Mouse (Mus musculus): Measurements from ENCODE around the gene Rcc1.

The Rcc1 gene

DNA sequence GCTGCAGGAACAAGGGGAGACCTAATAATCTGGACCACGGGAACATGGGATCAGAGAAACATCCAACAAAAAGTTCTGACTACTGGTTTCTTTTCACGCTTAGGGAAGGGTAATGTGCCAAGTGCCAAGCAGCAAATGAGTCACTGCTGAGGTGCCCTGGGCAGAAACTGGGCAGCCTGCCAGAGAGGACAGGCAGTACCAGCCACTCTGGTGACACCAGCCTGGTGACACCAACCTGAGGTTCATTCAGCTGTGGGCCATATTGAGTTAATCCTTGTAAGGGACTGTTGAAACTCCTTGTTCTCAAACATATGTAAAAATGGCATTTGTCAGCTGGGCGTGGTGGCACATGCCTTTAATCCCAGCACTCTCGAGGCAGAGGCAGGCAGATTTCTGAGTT lies 1.2 kb upstream of the Rcc1 start:
- DNase-seq, result no peak

DNA sequence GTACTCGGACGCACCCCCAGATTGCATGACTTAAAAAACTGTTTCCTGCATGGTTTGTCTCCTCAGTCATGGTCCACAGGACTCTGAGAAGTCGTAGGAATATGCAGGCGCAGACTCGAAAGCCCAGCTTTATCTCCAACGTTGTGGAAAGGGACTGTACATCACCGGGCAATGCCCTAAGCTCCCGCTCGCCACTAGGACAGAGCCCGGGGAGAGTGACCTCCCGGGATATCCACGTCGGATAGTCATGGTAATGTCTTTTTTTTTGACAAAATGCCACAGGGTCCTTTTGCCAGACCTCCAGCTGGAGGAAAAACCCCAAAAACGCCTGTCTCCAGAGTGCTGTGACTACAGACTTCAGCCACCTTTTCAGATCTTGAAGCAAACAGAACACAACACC lies 666 bp downstream of the Rcc1 start:
- DNase-seq, result peak; percentile 15

DNA sequence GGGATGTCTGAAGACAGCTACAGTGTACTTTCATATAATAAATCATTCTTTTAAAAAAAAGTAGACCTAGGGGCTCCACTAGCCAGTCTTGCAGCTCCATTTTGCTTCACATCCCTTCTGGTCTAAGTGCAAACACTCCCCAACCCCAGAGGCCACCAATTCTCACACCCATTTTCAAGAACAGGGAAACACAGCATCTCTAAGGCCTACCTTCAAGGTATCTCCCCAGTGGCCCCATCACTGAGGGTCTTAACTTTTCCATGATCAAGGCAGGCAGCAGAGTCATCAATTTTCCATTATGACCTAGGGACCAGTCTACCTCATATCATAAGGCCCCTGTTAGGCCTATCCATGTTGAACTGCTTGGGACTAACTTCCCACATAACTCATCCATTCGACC lies 2.0 kb downstream of the Rcc1 start:
- no peak for DNase-seq

DNA sequence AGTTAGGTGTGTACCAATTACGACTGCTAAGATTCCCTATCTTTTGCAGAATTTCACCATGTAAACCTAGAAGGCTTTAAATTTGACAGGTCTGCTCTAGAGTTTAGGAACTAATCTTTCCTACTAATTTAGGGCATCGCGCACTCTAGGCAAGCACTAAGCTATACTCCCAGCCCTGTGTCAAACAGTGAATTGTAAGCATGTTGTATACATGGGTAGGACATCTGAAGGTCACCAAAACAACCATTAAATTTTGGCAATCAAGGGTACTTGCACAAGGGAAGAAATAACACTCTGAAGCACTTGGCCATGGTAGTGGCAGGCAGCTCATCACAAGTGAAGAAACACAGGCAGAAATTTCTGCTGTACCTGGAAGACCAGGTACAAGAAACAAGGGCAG lies 2.6 kb downstream of the Rcc1 start:
- DNase-seq, result no peak

DNA sequence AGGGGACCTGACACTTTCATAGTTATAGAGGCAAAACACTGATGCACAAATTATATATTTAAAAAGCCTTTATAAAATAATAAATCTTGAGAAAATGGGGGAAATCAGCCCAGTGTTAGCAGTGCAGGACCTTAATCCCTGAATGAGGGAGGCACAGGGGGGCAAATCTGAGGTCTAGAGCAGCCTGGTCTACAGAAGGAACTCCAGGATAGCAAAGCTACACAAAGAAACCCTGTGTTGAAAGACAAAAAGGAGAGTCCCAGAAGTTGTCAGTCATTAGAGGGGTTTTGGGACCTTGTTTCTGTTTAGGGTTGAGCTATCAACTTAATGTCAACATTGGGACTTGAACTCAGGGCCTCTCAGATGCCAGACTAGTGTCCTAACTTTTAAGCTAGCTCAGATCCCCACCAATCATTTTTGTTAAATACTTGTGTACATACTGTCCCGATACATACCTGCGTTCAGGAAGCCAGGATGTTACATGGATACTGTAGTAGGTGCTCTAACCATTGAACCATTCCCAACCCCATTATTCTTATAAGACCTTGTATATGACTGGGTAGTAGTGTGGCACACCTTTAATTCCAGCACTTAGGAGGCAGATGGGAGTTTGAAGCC lies 3.2 kb downstream of the Rcc1 start:
- no peak for DNase-seq

DNA sequence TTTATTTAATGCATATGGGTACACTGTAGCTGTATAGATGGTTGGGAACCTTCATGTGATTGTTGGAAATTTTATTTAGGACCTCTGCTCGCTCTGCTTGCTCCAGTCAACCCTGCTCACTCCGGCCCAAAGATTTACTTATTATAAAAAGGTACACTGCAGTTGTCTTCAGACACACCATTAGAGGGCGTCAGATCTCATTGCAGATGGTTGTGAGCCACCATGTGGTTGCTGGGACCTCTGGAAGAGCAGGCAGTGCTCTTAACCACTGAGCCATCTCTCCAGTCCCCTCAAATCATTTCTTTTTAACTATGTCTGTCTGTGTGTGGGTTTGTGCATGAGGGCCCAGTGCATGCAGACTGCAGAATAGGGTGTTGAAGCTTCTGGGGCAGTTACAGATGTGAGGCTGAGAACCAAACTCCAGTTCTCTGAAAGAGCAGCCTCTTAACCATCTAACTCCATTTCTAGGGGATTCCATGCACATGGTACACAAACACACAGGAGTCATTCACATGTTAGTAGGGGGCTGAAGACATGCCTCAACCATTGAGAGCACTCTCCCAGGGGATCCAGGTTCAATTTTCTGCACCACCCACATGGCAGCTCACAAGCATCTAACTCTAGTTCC lies 3.8 kb downstream of the Rcc1 start:
- no peak for DNase-seq

DNA sequence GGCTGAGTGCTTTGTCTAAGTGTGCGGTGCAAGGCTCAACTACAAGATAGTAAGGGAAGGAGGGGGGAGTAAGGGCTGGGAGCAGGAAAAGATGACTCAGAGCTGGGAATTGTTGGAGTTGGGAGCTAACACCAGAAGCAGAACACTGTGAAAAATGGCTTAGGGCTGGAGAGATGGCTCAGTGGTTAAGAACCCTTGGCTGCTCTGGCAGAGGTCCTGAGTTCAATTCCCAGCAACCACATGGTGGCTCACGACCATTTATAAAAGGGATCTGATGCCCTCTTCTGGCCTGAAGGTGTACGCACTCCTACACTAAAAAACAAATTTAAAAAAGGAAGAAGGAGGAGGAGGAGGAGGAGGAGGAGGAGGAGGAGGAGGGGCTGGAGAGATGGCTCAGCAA lies 6.7 kb downstream of the Rcc1 start:
- DNase-seq, result no peak

DNA sequence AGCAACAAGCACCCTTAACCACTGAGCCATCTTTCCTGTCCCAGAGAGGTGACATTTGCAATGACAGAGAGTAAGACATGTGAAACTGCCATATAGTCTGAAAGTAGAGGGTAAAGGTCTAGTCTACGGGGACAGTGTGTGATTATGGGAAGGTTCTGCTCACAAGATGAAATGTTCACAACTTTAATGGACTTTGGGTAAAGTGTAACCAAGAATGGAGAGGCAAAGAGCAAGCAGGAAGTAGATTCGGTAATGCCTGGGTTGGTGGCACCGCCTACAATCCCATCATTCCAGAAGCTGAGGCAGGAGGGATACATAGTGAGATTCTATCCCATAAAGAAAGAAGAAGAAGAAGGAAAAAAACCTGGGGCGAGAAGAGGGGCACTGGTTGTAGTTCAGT lies 7.1 kb downstream of the Rcc1 start:
- no peak for DNase-seq

DNA sequence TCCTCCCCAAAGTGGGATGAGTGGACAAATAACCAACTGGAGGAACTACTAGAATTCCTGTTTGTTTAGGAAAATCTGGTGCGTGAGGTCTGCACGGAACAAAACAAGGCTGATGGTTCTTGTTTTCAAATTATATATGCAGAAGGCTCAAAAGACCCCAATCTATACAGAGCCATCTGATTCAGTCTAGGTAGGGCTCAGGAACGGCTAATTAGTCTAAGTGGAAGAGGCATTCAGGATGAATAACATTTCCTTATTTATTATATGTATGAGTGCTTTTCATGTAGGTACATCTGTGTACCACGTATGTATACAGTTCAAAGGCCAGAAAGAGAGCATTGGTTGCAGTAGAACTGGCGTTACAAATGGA lies 7.6 kb downstream of the Rcc1 start:
- no peak for DNase-seq

DNA sequence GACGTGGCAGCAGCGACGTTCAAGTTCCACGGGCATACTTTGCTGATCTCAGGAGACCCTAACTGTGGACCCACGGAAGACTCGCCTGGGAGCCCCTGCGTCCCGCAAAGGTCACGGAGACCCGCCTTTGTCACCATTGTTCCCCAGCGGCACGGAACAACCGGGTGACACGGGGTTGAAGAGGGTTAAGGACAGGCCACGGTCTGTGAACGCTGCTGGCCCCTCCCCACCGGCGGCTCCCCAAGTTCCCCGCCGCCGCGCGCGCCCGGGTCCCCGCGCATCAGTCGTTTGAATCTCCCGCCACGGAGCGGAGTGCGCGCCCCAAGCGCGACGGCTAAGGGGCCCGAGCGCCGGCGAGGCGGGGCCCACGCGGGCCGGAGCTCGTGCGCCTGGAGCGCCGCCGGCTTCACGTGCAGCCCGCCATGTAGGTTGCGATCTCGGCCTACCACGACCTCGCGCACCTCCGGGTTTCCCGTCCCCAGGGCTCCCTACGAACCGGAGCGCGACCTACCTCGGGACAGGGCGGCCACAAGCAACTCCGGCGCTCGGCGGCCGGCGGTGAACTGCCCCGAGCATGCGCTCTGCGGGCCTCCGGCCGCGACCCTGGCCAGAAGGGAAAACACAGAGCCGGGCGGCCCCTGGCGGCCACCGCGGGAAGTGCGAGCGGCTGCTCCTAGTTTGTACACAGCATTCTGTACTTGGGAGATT lies 8.1 kb downstream of the Rcc1 start:
- DNase-seq, result peak; percentile 94

DNA sequence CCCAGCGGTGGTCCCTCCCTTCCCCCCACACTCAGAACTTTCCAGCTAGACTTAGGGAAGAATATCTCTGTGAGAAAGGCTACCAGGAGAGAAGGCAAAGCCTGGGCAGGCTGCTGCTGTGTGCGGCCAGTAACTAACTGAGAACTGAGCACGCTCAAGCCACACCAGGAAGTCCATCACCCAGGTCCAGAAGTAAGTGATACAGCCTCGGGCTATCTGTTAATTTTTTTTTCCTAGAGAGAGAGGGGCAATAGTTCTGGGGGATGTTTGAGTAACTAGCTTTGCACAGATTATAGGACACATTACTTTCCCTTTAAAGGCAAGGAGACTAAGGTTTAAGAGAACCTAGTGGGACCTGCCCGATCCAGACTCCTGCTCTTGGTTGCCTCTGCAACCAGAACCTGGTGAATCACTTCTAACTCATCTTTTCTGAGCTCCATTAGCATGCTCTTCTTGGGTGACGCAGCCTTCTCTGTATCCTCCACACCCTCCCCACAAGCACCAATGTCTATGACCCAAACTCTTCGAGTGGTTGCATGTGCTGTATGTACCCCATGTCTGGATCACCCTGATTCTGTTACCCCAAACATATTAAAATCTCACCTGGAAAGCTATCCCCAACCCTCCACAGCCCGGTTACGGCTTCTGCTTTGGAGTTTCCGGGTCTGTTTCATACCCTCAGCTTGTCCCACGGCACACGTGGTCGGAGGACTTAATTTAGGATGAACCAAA lies 8.8 kb downstream of the Rcc1 start:
- DNase-seq, result no peak

DNA sequence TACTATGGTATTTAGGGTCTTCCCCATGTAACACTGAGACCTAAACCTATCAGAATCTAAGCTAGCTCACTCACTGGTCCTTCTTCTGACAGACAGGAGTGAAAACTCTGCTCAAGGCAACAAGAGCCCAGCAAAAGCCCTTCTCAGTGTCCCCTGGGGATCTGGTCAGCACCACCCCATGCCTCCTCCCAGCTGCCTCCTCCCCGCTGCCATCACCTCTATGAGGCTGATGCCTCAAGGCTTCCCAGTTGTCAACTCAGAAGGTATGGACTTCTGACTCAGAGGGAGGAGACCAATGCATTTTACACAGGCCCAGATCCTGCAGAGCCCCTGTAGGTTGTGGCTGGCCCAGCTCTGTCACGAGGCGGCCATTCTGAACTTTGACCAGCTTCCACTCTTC lies 12.0 kb downstream of the Rcc1 start:
- DNase-seq, result no peak

DNA sequence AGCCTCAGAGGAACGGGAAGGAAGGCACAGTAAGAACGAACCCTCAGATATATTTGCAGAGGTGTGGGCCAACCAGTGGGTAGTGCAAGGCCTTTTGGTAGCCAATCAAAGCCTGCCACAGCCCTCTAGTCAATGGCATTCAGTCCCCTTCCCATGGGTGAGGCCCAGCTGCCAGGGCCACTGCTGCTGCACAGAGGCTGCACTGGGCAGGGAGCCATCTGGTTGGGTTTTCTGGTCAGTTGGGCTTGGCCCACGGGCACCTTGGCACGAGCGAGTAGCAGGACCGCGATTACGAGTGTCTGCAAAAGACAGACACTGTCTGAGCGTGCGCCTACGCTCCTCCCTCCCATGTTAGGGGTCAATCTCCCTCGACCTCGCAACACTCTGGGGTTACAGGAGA lies 14.5 kb downstream of the Rcc1 start:
- DNase-seq, result no peak

DNA sequence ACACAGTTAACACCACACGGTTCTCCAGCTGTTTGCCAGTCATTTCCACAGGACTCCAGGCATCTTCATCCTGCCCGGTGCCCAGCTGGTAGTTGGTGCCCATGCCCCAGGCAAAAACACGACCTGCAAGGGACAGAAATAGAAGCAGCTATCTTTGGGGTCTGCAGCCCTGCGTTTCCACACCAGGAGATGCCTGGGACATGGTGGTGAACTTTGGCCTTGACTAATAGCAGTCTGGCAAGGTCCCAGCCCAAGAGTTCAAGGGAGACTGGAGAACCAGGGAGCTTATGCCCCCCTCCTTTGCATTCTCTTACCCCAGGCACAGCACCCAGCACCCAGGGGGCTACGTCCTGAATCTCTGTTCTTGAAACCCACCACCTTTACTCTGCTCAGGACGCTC lies 20.5 kb downstream of the Rcc1 start:
- no peak for DNase-seq

DNA sequence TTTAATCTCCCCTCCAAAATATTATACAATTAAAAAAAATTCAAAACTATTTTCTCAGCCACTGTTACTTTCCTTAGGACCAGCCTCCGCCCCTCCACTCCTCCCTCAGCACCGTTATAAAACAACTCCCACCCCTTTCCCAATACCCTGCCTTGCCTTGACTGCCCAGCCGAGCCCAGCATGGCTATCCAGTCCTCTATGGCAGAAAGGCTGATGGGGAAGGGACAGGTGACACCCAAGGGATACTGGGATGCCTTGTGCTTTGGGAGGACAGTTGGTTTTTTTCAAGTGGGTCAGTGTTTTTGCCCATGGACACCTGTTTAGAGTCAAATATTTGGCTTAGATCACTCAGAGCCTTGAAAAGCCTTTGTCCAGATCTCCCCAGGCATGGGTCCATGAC lies 21.4 kb downstream of the Rcc1 start:
- no peak for DNase-seq

DNA sequence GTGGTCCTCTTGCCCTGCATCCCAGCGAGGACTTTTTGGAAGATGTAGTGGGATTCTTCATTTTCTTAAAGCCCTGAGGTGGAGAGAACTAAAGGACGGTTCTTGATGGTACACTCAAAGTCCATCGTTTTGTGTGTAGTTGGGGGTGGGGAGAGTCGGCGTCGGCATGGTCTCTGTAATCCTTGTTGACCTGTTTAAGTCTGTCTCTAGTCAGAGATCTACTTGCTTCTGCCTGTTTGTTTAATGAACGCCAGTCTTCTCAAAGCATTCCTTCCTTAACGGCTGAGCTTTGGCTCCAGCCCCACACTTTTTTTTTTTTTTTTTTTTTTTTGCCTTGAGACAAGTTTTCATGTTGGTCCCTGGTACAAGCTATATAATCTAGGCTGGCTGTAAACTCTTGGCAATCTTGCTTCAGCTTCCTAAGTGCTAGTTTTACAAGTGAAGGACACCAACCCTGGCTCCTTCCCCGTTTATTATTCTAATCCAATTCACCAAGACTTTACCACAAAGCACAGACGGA lies 23.5 kb downstream of the Rcc1 start:
- no peak for DNase-seq

DNA sequence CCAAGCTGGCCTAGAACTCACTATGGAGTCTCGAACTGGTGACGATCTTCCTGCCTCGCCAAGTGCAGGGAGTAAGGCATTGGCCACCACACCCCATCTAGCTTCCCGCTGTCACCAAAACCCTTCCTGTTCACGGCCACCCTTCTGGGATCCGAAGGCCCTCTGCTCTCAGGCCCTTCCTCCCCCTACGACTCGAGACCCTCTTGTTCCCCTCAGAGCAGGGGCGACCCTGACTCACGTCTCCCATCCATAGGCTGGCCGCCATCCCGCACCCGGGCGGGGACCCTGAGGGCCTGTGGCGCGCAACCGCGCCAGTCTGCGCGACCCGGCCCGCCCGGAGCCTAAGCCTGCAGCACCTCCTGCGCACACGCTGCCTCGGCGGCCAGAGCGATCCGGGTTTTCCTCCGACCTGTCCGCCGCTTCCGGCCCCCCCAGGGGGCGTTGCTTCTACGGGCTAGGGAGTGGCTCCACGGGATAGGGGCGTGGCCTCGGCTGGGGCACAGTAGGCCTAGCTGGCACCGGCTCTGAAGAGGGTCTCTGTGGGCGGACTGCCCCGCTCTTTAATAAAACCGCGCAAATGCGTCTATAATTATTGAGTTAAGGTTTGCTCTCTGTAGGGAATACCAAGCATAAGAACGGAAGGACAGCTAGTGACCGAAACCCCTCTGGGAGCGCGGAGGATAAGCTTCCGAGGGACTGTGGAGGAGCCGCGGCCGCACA lies 24.1 kb downstream of the Rcc1 start, which contains the start of gene Trnau1ap:
TSS of gene Trnau1ap (minus strand) at position 424 of the 720 bp plus-strand sequence.
- peak; percentile 93 for DNase-seq

DNA sequence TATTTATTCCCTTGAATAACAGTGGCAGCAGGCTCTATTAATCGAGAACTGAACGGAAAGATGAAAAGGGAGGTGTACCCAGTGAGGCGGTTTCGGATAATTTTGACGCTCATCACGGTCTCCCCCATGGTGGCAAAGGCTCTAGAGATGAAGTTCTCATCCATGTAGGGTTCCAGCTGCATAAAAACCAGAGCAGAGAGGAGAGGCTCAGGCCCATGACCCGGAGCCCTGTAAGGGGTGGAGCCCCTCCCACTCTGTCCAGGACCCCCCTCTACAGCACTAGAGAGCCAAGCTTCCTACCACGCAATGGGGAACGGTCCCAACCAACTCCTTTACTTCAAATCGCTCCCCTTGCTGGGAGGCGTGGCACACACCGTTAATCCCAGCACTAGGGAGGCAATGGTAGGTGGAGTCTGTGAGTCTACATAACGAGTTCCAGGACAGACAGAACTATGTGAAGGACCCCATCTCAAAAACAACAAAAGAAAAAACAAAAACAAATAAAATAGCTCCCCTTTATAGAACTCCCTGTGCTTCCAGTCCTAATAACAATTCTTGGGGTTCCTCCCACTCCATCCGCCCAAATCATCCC lies 24.9 kb downstream of the Rcc1 start:
- no peak for DNase-seq

DNA sequence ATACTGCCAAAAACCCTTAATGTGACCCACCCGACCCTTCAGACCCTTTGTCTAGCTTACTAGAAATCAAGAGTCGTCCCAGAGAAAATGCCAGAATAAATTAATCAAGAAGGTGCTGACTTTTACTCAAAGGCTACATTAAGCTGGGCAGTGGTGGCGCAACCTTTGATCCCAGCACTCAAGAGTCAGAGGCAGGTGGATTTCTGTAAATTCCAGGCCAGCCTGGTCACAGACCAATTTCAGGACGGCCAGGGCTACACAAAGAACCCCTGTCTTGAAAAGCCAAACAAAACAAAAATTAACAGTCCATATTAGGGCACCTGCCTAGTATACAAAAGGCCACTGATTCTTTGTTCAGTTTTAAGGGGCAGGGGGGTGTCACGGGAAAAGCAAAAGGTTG lies 26.9 kb downstream of the Rcc1 start:
- no peak for DNase-seq

DNA sequence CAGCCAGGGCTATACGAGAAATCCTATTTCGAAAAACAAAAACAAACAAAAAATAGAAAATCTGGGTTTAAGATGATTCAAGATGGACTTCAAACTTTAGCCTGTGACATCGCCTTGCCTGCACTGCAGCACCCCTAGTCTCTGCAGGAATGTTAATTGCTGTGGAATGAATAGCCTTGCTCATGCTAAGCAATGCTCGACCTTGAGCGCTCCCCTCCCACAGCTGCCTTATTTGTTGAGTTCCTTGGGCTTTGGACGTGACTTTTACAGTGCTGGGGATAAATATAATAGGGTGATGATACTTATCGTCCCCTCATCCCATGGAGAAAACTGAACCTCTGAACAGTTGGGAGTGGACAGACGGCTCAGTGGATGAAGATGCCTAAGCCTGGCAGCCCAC lies 37.7 kb downstream of the Rcc1 start:
- DNase-seq, result no peak

DNA sequence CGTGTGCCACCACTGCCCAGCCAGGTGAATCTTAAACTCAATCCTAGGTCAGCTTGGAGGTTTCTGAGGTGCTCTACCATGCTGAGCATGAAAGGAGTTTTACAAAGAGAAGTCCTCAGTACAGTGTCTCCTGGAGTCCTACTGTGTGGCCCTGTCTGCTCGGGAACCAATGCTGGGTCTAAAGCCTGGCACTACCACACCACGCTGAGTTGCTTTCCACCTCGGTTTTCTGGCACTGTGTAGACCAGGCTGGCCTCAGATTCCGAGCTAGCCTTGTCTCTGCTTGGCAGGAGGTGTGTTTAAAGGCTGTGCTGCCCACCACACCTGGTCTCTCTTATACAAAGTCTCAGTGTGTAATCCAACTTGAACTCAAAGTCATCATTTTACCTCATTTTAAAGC lies 40.8 kb downstream of the Rcc1 start:
- DNase-seq, result no peak

DNA sequence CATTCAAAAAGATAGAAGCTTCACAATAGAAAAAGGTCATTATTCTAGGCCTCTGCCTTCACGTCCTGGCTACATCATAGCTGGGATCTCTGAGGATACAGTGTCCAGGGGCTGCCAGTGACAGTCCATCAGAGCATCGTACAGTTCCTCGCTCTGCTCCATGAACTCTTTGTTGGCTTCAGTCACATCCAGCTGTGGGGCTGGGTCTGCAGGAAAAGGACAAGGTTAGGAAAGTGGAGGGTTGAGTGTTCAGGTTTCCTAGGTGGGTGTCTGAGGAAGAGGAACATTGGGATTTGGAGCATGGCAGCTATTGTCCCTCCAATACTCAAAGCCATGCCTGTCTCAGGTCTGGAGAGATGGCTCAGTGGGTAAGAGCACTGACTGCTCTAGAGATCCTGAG lies 41.6 kb downstream of the Rcc1 start:
- no peak for DNase-seq

DNA sequence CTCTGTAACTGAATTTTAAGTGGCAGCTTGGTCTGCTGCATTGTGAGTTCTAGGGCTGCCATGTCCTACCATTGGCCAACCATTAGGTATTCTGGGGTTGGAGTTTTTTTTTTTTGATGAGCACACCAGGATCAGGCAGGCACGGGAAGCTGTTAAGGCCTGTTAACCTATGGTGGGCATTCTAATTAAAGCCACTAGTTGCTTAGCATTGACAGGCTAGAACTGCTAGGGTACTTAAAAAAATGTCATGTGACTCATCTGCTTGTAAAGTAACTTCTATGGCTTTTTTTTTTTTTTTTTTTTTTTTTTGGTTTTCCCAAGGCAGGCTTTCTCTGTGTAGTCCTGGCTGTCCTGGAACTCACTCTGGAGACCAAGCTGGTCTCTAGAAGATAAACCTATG lies 42.2 kb downstream of the Rcc1 start:
- DNase-seq, result no peak
